14 mouse cellular contexts compared by ENCODE assay signal in the genomic region with DNA sequence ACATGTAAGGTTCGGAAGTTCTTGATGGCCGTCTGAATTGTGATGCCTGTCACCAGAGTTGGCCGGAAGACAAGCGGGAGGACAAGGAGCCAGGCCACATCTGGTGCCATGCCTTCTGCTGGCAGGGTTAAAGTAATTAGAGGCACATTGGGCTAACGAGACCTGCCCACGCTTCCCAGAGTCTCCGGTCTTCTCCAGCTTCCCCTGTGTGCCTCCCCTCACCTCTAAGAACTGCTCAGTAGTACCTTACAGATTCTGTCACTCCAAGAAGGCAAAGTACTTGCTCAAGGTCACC. TPM values are rescaled to one million over a fixed set of nuclear protein-coding genes. Genes with fewer than 3 reads are reported as not detected.
DNase-seq lines count a peak whose midpoint lies in the region; ATAC-seq and TF ChIP-seq lines count a peak whose summit lies in the region.
"Had no signal": no experiment of that assay in that cellular context is flagged by ENCODE, and none has a peak within 500 bp of the region (broad histone marks: within the 10 kb centered on the region; RNA-seq: fewer than 3 reads in every experiment).

Gene Rnase13, minus strand, starts transcription at position 203 of the 295 bp plus-strand sequence.

- ATAC-seq in embryonic facial prominence, embryonic 13.5 days (ENCODE audit: insufficient number of reproducible peaks, insufficient read depth, low FRiP score, low TSS enrichment, low read depth), result no peak
- no peak for ATAC-seq in hindbrain, embryonic 13.5 days (ENCODE audit: low FRiP score)
- no peak for ATAC-seq in lung, embryonic 14.5 days (ENCODE audit: insufficient read depth)
- ATAC-seq in limb, embryonic 15.5 days (ENCODE audit: insufficient number of reproducible peaks, low FRiP score, low TSS enrichment, low read depth), result no peak

- peak within 1 kb of the TSS; percentile 33; the same call in 1 of the 2 replicates for H3K27ac ChIP-seq in embryonic facial prominence, embryonic 13.5 days
- no peak within 1 kb of the TSS for H3K27ac ChIP-seq in embryonic facial prominence, embryonic 10.5 days (replicated peaks)
- peak within 1 kb of the TSS; percentile 4; the same call in 1 of the 2 replicates for H3K27ac ChIP-seq in hindbrain, embryonic 13.5 days
- H3K27ac ChIP-seq in hindbrain, embryonic 10.5 days, result no peak within 1 kb of the TSS
- H3K27ac ChIP-seq in lung, embryonic 14.5 days (ENCODE audit: low read depth), result 0 out of 2 replicates have a peak within 1 kb of the TSS, but pooled peaks have one; percentile 47
- peak within 1 kb of the TSS; percentile 58 for H3K27ac ChIP-seq in limb, embryonic 15.5 days
- H3K27ac ChIP-seq: midbrain, embryonic 12.5 days had no signal

- no peaks in the 10 kb centered on the region for H3K27me3 ChIP-seq in embryonic facial prominence, embryonic 13.5 days
- H3K27me3 ChIP-seq in embryonic facial prominence, embryonic 10.5 days (replicated peaks; ENCODE audit: low read depth, poor library complexity, severe bottlenecking), result no peaks in the 10 kb centered on the region
- H3K27me3 ChIP-seq in hindbrain, embryonic 13.5 days, result no peaks in the 10 kb centered on the region
- no peaks in the 10 kb centered on the region for H3K27me3 ChIP-seq in hindbrain, embryonic 10.5 days (ENCODE audit: insufficient read depth, poor library complexity, severe bottlenecking)
- H3K27me3 ChIP-seq in lung, embryonic 14.5 days (ENCODE audit: insufficient read depth, low read length), result no peaks in the 10 kb centered on the region
- no peaks in the 10 kb centered on the region for H3K27me3 ChIP-seq in limb, embryonic 15.5 days
- H3K27me3 ChIP-seq: midbrain, embryonic 12.5 days had no signal

- H3K36me3 ChIP-seq in embryonic facial prominence, embryonic 13.5 days, result no peaks in the 10 kb centered on the region
- no peaks in the 10 kb centered on the region for H3K36me3 ChIP-seq in embryonic facial prominence, embryonic 10.5 days (replicated peaks)
- no peaks in the 10 kb centered on the region for H3K36me3 ChIP-seq in hindbrain, embryonic 13.5 days
- no peaks in the 10 kb centered on the region for H3K36me3 ChIP-seq in hindbrain, embryonic 10.5 days
- no peaks in the 10 kb centered on the region for H3K36me3 ChIP-seq in lung, embryonic 14.5 days (ENCODE audit: insufficient read depth)
- no peaks in the 10 kb centered on the region for H3K36me3 ChIP-seq in limb, embryonic 15.5 days
- H3K36me3 ChIP-seq: midbrain, embryonic 12.5 days had no signal

- no peak within 1 kb of the TSS for H3K9ac ChIP-seq in embryonic facial prominence, embryonic 13.5 days
- no peak within 1 kb of the TSS for H3K9ac ChIP-seq in hindbrain, embryonic 13.5 days
- no peak within 1 kb of the TSS for H3K9ac ChIP-seq in lung, embryonic 14.5 days
- no peak within 1 kb of the TSS for H3K9ac ChIP-seq in limb, embryonic 15.5 days
- H3K9ac ChIP-seq: midbrain, embryonic 12.5 days had no signal

- no peak for TF ChIP-seq CTCF in lung, embryonic 14.5 days (IDR thresholded peaks at IDR 0.05; ENCODE audit: low read depth)

- WGBS in embryonic facial prominence, embryonic 13.5 days, result 84% methylated on average over 7 of the region's 7 CpGs
- 92% methylated on average over 7 of the region's 7 CpGs for WGBS in embryonic facial prominence, embryonic 10.5 days
- 90% methylated on average over 7 of the region's 7 CpGs for WGBS in hindbrain, embryonic 13.5 days
- 91% methylated on average over 7 of the region's 7 CpGs for WGBS in hindbrain, embryonic 10.5 days
- 86% methylated on average over 7 of the region's 7 CpGs for WGBS in lung, embryonic 14.5 days
- 78% methylated on average over 7 of the region's 7 CpGs for WGBS in limb, embryonic 15.5 days

- H3K4me2 ChIP-seq in embryonic facial prominence, embryonic 13.5 days, result no peak within 1 kb of the TSS
- H3K4me2 ChIP-seq in hindbrain, embryonic 13.5 days, result no peak within 1 kb of the TSS
- H3K4me2 ChIP-seq in lung, embryonic 14.5 days, result no peak within 1 kb of the TSS
- no peak within 1 kb of the TSS for H3K4me2 ChIP-seq in limb, embryonic 15.5 days
- H3K4me2 ChIP-seq: midbrain, embryonic 12.5 days had no signal

- H3K9me3 ChIP-seq in embryonic facial prominence, embryonic 13.5 days, result no peaks in the 10 kb centered on the region
- no peaks in the 10 kb centered on the region for H3K9me3 ChIP-seq in embryonic facial prominence, embryonic 10.5 days
- no peaks in the 10 kb centered on the region for H3K9me3 ChIP-seq in hindbrain, embryonic 13.5 days
- no peaks in the 10 kb centered on the region for H3K9me3 ChIP-seq in hindbrain, embryonic 10.5 days
- H3K9me3 ChIP-seq in lung, embryonic 14.5 days (ENCODE audit: low read depth, low read length), result no peaks in the 10 kb centered on the region
- H3K9me3 ChIP-seq in limb, embryonic 15.5 days, result no peaks in the 10 kb centered on the region
- H3K9me3 ChIP-seq: midbrain, embryonic 12.5 days had no signal

- H3K4me3 ChIP-seq in embryonic facial prominence, embryonic 13.5 days, result no peak within 1 kb of the TSS
- H3K4me3 ChIP-seq in embryonic facial prominence, embryonic 10.5 days, result no peak within 1 kb of the TSS
- H3K4me3 ChIP-seq in hindbrain, embryonic 13.5 days, result no peak within 1 kb of the TSS
- no peak within 1 kb of the TSS for H3K4me3 ChIP-seq in hindbrain, embryonic 10.5 days
- H3K4me3 ChIP-seq in lung, embryonic 14.5 days (ENCODE audit: low read depth, low read length), result no peak within 1 kb of the TSS
- no peak within 1 kb of the TSS for H3K4me3 ChIP-seq in limb, embryonic 15.5 days
- H3K4me3 ChIP-seq: midbrain, embryonic 12.5 days had no signal

- DNase-seq in embryonic facial prominence, embryonic 10.5 days (ENCODE audit: low spot score), result no peak
- no peak for DNase-seq in hindbrain, embryonic 10.5 days (ENCODE audit: low spot score)
- DNase-seq in lung, embryonic 14.5 days, result no peak
- no peak for DNase-seq in lung, postnatal 25 days (ENCODE audit: low spot score)
- DNase-seq in spleen, postnatal 14 days (ENCODE audit: low spot score in 2 of 2), result no peak
- DNase-seq: adrenal gland, adult 8-10 months; cerebellum, postnatal 36 days; kidney, postnatal 25 days; right cerebral cortex, postnatal 14 days had no signal

- peaks cover 22% of the 10 kb centered on the region for H3K4me1 ChIP-seq in embryonic facial prominence, embryonic 13.5 days
- H3K4me1 ChIP-seq in embryonic facial prominence, embryonic 10.5 days, result peaks cover 10% of the 10 kb centered on the region; the same call in 1 of the 2 replicates
- H3K4me1 ChIP-seq in hindbrain, embryonic 13.5 days (replicated peaks), result peaks cover 6% of the 10 kb centered on the region; the same call in 1 of the 2 replicates
- no peaks in the 10 kb centered on the region for H3K4me1 ChIP-seq in hindbrain, embryonic 10.5 days (replicated peaks)
- H3K4me1 ChIP-seq in lung, embryonic 14.5 days (ENCODE audit: insufficient read depth), result peaks cover 11% of the 10 kb centered on the region
- H3K4me1 ChIP-seq in limb, embryonic 15.5 days, result peaks cover 16% of the 10 kb centered on the region
- H3K4me1 ChIP-seq: midbrain, embryonic 12.5 days had no signal

RNA-seq across cellular contexts. Expression of gene Rnase13, which starts in this region (rescaled TPM):
- polyA plus RNA-seq in embryonic facial prominence, embryonic 13.5 days (2015; fragmentation: Nextera tagmentation; extraction: Ambion mirVana), result not detected in 2 replicates
- polyA plus RNA-seq in embryonic facial prominence, embryonic 10.5 days (2016; fragmentation: Nextera tagmentation; extraction: Ambion mirVana), result not detected in 2 replicates
- not detected in 2 replicates for polyA plus RNA-seq in hindbrain, embryonic 13.5 days (2015; fragmentation: Nextera tagmentation; extraction: Ambion mirVana)
- not detected in 2 replicates for polyA plus RNA-seq in hindbrain, embryonic 10.5 days (2016; fragmentation: Nextera tagmentation; extraction: Ambion mirVana)
- not detected in 2 replicates for polyA plus RNA-seq in lung, embryonic 14.5 days (2014; fragmentation: Nextera tagmentation; extraction: Ambion mirVana)
- polyA plus RNA-seq in limb, embryonic 15.5 days (2015; fragmentation: Nextera tagmentation; extraction: Ambion mirVana), result not detected in 2 replicates
- polyA plus RNA-seq: liver, embryonic 16.5 days; midbrain, embryonic 12.5 days had no signal

Comparison
In these comparisons a context has a peak if more than half of its experiments do, and no peak if none do; other contexts are left out.
1. H3K27ac ChIP-seq: peak in embryonic facial prominence, embryonic 13.5 days (single experiment), hindbrain, embryonic 13.5 days (single experiment), lung, embryonic 14.5 days (single experiment) and limb, embryonic 15.5 days (single experiment); none in embryonic facial prominence, embryonic 10.5 days (single experiment) and hindbrain, embryonic 10.5 days (single experiment).